7 mouse cellular contexts compared by ENCODE assay signal in genomic region chr17:65613142-65613462, GRCm38 (mm10). TPM values are rescaled to one million over a fixed set of nuclear protein-coding genes. Genes with fewer than 3 reads are reported as not detected.
DNase-seq lines count a peak whose midpoint lies in the region; ATAC-seq and TF ChIP-seq lines count a peak whose summit lies in the region.

No protein-coding gene starts in this region.

- H3K4me1 ChIP-seq in lung, embryonic 16.5 days (replicated peaks; ENCODE audit: control insufficient read depth, insufficient read depth, low read length) = peaks cover 22% of the 10 kb centered on the region
- peaks cover 4% of the 10 kb centered on the region; the same call in 1 of the 2 replicates for H3K4me1 ChIP-seq in embryonic fibroblast, embryonic 13.5 days (ENCODE audit: control insufficient read depth, insufficient read depth, low read length)
- peaks cover 7% of the 10 kb centered on the region; the same call in 1 of the 2 replicates for H3K4me1 ChIP-seq in limb, embryonic 11.5 days (ENCODE audit: control insufficient read depth, insufficient read depth, low read length)
- peaks cover 3% of the 10 kb centered on the region for H3K4me1 ChIP-seq in olfactory bulb, adult 2 months (ENCODE audit: control insufficient read depth, insufficient read depth, low read length)

- H3K4me3 ChIP-seq in lung, embryonic 16.5 days (ENCODE audit: low read length) = peak overlapping the region; percentile 66
- H3K4me3 ChIP-seq in embryonic fibroblast, embryonic 13.5 days (ENCODE audit: insufficient read depth, low read length) = peak overlapping the region; percentile 86
- H3K4me3 ChIP-seq in limb, embryonic 11.5 days (ENCODE audit: low read depth, low read length) = peak overlapping the region; percentile 96
- peak overlapping the region; percentile 80 for H3K4me3 ChIP-seq in olfactory bulb, adult 2 months (ENCODE audit: insufficient read depth, low read depth, low read length)

- H3K36me3 ChIP-seq in lung, embryonic 16.5 days (ENCODE audit: control insufficient read depth, insufficient read depth, low read length) = 0 out of 2 replicates have a peak, but pooled peaks cover 3% of the 10 kb centered on the region
- no peaks in the 10 kb centered on the region for H3K36me3 ChIP-seq in limb, embryonic 11.5 days (ENCODE audit: control insufficient read depth, insufficient read depth, low read length)

- no peaks in the 10 kb centered on the region for H3K27me3 ChIP-seq in lung, embryonic 16.5 days (ENCODE audit: control insufficient read depth, insufficient read depth, low read depth, low read length)
- H3K27me3 ChIP-seq in limb, embryonic 11.5 days (ENCODE audit: control insufficient read depth, insufficient read depth, low read length) = no peaks in the 10 kb centered on the region

- H3K4me2 ChIP-seq in lung, embryonic 16.5 days (ENCODE audit: low read depth, low read length) = peak overlapping the region; percentile 75
- peak overlapping the region; percentile 66 for H3K4me2 ChIP-seq in limb, embryonic 11.5 days (ENCODE audit: low read depth, severe bottlenecking)

- H3K9ac ChIP-seq in lung, embryonic 16.5 days (ENCODE audit: low read length) = peak overlapping the region; percentile 99
- H3K9ac ChIP-seq in limb, embryonic 11.5 days (ENCODE audit: low read length) = peak overlapping the region; percentile 96

- DNase-seq in lung, postnatal 10 days = no peak
- no peak for DNase-seq in limb, embryonic 11.5 days (ENCODE audit: low spot score)
- DNase-seq in cerebellum, adult 11 months = no peak
- DNase-seq in layer of hippocampus, postnatal 25 days (ENCODE audit: extremely low spot score in 1 of 2, low spot score in 1 of 2) = no peak

- TF ChIP-seq POLR2A in embryonic fibroblast, embryonic 13.5 days (IDR thresholded peaks at IDR 0.05; ENCODE audit: low read depth, low read length) = no peak
- TF ChIP-seq POLR2A in olfactory bulb, adult 2 months (IDR thresholded peaks at IDR 0.05; ENCODE audit: insufficient read depth, low read depth, low read length) = no peak

- WGBS in lung, embryonic 16.5 days = 1% methylated on average over 15 of the region's 42 CpGs
- under 1% methylated on average over 34 of the region's 42 CpGs for WGBS in limb, embryonic 11.5 days
- under 1% methylated on average over 42 of the region's 42 CpGs for WGBS in olfactory bulb, adult 2 months

- peak overlapping the region; percentile 100 for H3K27ac ChIP-seq in lung, embryonic 16.5 days (ENCODE audit: low read length)
- peak overlapping the region; percentile 90 for H3K27ac ChIP-seq in embryonic fibroblast, embryonic 13.5 days (ENCODE audit: insufficient read depth, low read length)
- peak overlapping the region; percentile 99 for H3K27ac ChIP-seq in limb, embryonic 11.5 days (replicated peaks; ENCODE audit: low read depth, low read length)
- H3K27ac ChIP-seq in olfactory bulb, adult 2 months (ENCODE audit: insufficient read depth, low read depth, low read length) = peak overlapping the region; percentile 95

- H3K9me3 ChIP-seq in lung, embryonic 16.5 days (ENCODE audit: control insufficient read depth, low read length) = no peaks in the 10 kb centered on the region
- no peaks in the 10 kb centered on the region for H3K9me3 ChIP-seq in limb, embryonic 11.5 days (ENCODE audit: control insufficient read depth, low read length)

- no peak for TF ChIP-seq CTCF in embryonic fibroblast, embryonic 13.5 days (IDR thresholded peaks at IDR 0.05; ENCODE audit: borderline replicate concordance, insufficient read depth, low read length)
- no peak for TF ChIP-seq CTCF in olfactory bulb, adult 2 months (IDR thresholded peaks at IDR 0.05; ENCODE audit: insufficient read depth, low read depth, low read length)

- ATAC-seq in lung, embryonic 16.5 days (ENCODE audit: low read depth) = peak; percentile 51
- peak; percentile 64 for ATAC-seq in limb, embryonic 11.5 days (ENCODE audit: insufficient number of reproducible peaks, low FRiP score, low TSS enrichment, low read depth)

RNA-seq across cellular contexts. Expression of gene Vapa, which starts 0.3 kb away (rescaled TPM):
- 174 and 178 TPM in 2 replicates for polyA plus RNA-seq in lung, embryonic 16.5 days (2015; fragmentation: Nextera tagmentation; extraction: Ambion mirVana)
- 202 and 238 TPM in 2 replicates for polyA plus RNA-seq in embryonic fibroblast, embryonic 13.5 days (2011; ENCODE audit: insufficient read length, low read depth, missing spikeins)
- 189 and 192 TPM in 2 replicates for polyA plus RNA-seq in limb, embryonic 11.5 days (2014; fragmentation: Nextera tagmentation; extraction: Ambion mirVana)
- polyA plus RNA-seq in olfactory bulb, adult 2 months (2012; ENCODE audit: insufficient read depth, insufficient read length, low replicate concordance, missing spikeins) = not detected in 2 replicates
- 100 to 1,000 TPM; 132 to 153 TPM for total RNA-seq in layer of hippocampus, postnatal 25 days (2021)

RNA-seq across cellular contexts. Expression of gene Txndc2, which starts 28.9 kb away (rescaled TPM):
- not detected in 2 replicates for polyA plus RNA-seq in lung, embryonic 16.5 days (2015; fragmentation: Nextera tagmentation; extraction: Ambion mirVana)
- not detected in 2 replicates for polyA plus RNA-seq in embryonic fibroblast, embryonic 13.5 days (2011; ENCODE audit: insufficient read length, low read depth, missing spikeins)
- polyA plus RNA-seq in limb, embryonic 11.5 days (2014; fragmentation: Nextera tagmentation; extraction: Ambion mirVana) = not detected in 2 replicates
- polyA plus RNA-seq in olfactory bulb, adult 2 months (2012; ENCODE audit: insufficient read depth, insufficient read length, low replicate concordance, missing spikeins) = not detected in 2 replicates
- total RNA-seq in layer of hippocampus, postnatal 25 days (2021) = not detected
